ENCODE assay signal across 22 mouse cellular contexts in genomic region chr3:139913639-139914330, GRCm38 (mm10).
DNase-seq lines count a peak whose midpoint lies in the region; ATAC-seq and TF ChIP-seq lines count a peak whose summit lies in the region.
"Had no signal": no experiment of that assay in that cellular context is flagged by ENCODE, and none has a peak within 500 bp of the region (broad histone marks: within the 10 kb centered on the region; RNA-seq: fewer than 3 reads in every experiment).

No protein-coding gene starts in this region.

- no peak overlapping the region for H3K9ac ChIP-seq in heart, embryonic 16.5 days (ENCODE audit: low read length)
- no peak overlapping the region for H3K9ac ChIP-seq in kidney, postnatal 0 days (ENCODE audit: low read depth, low read length)
- H3K9ac ChIP-seq in forebrain, embryonic 13.5 days: no peak overlapping the region
- H3K9ac ChIP-seq: heart, embryonic 15.5 days; liver, embryonic 15.5 days had no signal

- no peaks in the 10 kb centered on the region for H3K27me3 ChIP-seq in heart, embryonic 16.5 days (ENCODE audit: control insufficient read depth, insufficient read depth, low read length)
- H3K27me3 ChIP-seq in kidney, postnatal 0 days (ENCODE audit: insufficient read depth, low read length): no peaks in the 10 kb centered on the region
- no peaks in the 10 kb centered on the region for H3K27me3 ChIP-seq in forebrain, embryonic 13.5 days
- H3K27me3 ChIP-seq: heart, embryonic 15.5 days; liver, embryonic 15.5 days; Patski had no signal

- TF ChIP-seq CTCF in kidney, postnatal 0 days (IDR thresholded peaks at IDR 0.05; ENCODE audit: low read depth): no peak

- no peaks in the 10 kb centered on the region for H3K9me3 ChIP-seq in heart, embryonic 16.5 days (replicated peaks; ENCODE audit: control insufficient read depth, low read length)
- no peaks in the 10 kb centered on the region for H3K9me3 ChIP-seq in kidney, postnatal 0 days (replicated peaks; ENCODE audit: low read length)
- no peaks in the 10 kb centered on the region for H3K9me3 ChIP-seq in forebrain, embryonic 13.5 days (replicated peaks)
- H3K9me3 ChIP-seq: embryonic facial prominence, embryonic 10.5 days; heart, embryonic 15.5 days; liver, embryonic 15.5 days had no signal

- intact Hi-C loops in heart, postnatal 14 days (cut with DNase I): no loop called here

- DNase-seq in heart, postnatal 14 days: no peak
- peak; percentile 34 for DNase-seq in kidney, postnatal 0 days (ENCODE audit: low spot score)
- no peak for DNase-seq in kidney, postnatal 14 days
- peak; percentile 69 for DNase-seq in retina, postnatal 1 day
- DNase-seq in adrenal gland, postnatal 4 days (ENCODE audit: low spot score in 2 of 2): no peak
- DNase-seq: adrenal gland, postnatal 36 days; cerebellum, adult 11-12 months; cerebellum, postnatal 10 days; gastrocnemius, postnatal 36 days; layer of hippocampus, adult 9-11 months; lung, postnatal 4 days; right cerebral cortex, postnatal 25 days; spleen, adult 18-20 months had no signal

- 0 out of 2 replicates have a peak, but pooled peaks have one; percentile 58 for ATAC-seq in heart, embryonic 16.5 days (replicated peaks; ENCODE audit: extremely low read depth, insufficient read depth, low FRiP score)
- no peak; the same call in 1 of the 2 replicates for ATAC-seq in kidney, postnatal 0 days (replicated peaks; ENCODE audit: low FRiP score, low read depth)
- peak; percentile 93 for ATAC-seq in forebrain, embryonic 13.5 days
- ATAC-seq: hindbrain, postnatal 0 days; intestine, embryonic 16.5 days; Patski had no signal

- no peak overlapping the region for H3K4me3 ChIP-seq in heart, embryonic 16.5 days (ENCODE audit: low read length)
- H3K4me3 ChIP-seq in kidney, postnatal 0 days (replicated peaks; ENCODE audit: low read depth, low read length): no peak overlapping the region
- H3K4me3 ChIP-seq in forebrain, embryonic 13.5 days: no peak overlapping the region
- H3K4me3 ChIP-seq: embryonic facial prominence, embryonic 10.5 days; heart, embryonic 15.5 days; left cerebral cortex, adult 2 months; liver, embryonic 15.5 days had no signal

- H3K27ac ChIP-seq in heart, embryonic 16.5 days (ENCODE audit: low read length): no peak overlapping the region
- H3K27ac ChIP-seq in kidney, postnatal 0 days: no peak overlapping the region
- H3K27ac ChIP-seq in forebrain, embryonic 13.5 days: no peak overlapping the region
- H3K27ac ChIP-seq: embryonic facial prominence, embryonic 10.5 days; heart, embryonic 15.5 days; hindbrain, postnatal 0 days; left cerebral cortex, adult 2 months; liver, embryonic 15.5 days had no signal

- H3K4me2 ChIP-seq in heart, embryonic 16.5 days (ENCODE audit: low read depth, low read length): no peak overlapping the region
- H3K4me2 ChIP-seq in kidney, postnatal 0 days (ENCODE audit: low read length): no peak overlapping the region
- H3K4me2 ChIP-seq in forebrain, embryonic 13.5 days: no peak overlapping the region
- H3K4me2 ChIP-seq: heart, embryonic 15.5 days; liver, embryonic 15.5 days had no signal

- WGBS in heart, embryonic 16.5 days: 59% methylated on average over 2 of the region's 2 CpGs
- WGBS in kidney, postnatal 0 days: 18% methylated on average over 2 of the region's 2 CpGs
- WGBS in forebrain, embryonic 13.5 days: 22% methylated on average over 2 of the region's 2 CpGs

- no peaks in the 10 kb centered on the region for H3K36me3 ChIP-seq in heart, embryonic 16.5 days (ENCODE audit: control insufficient read depth, insufficient read depth)
- no peaks in the 10 kb centered on the region for H3K36me3 ChIP-seq in kidney, postnatal 0 days (ENCODE audit: insufficient read depth, low read length)
- H3K36me3 ChIP-seq in forebrain, embryonic 13.5 days (ENCODE audit: poor library complexity, severe bottlenecking): no peaks in the 10 kb centered on the region
- H3K36me3 ChIP-seq: embryonic facial prominence, embryonic 10.5 days; heart, embryonic 15.5 days; liver, embryonic 15.5 days had no signal

- peaks cover 3% of the 10 kb centered on the region; the same call in 1 of the 2 replicates for H3K4me1 ChIP-seq in heart, embryonic 16.5 days (ENCODE audit: control insufficient read depth, insufficient read depth, low read length)
- H3K4me1 ChIP-seq in kidney, postnatal 0 days (replicated peaks; ENCODE audit: insufficient read depth, low read length): no peaks in the 10 kb centered on the region
- peaks cover 7% of the 10 kb centered on the region; the same call in 1 of the 2 replicates for H3K4me1 ChIP-seq in forebrain, embryonic 13.5 days
- H3K4me1 ChIP-seq: embryonic facial prominence, embryonic 10.5 days; heart, embryonic 15.5 days; liver, embryonic 15.5 days had no signal

Comparison
In these comparisons a context has a peak if more than half of its experiments do, and no peak if none do; other contexts are left out.
1. DNase-seq: peak in kidney, postnatal 0 days (single experiment) and retina, postnatal 1 day (single experiment); none in heart, postnatal 14 days (0 of 2), kidney, postnatal 14 days (single experiment) and adrenal gland, postnatal 4 days (0 of 2).